Mouse (Mus musculus): ENCODE results near the gene Pde4b.

- no peak for TF ChIP-seq CTCF (conservative IDR thresholded peaks at IDR 0.05; ENCODE audit: insufficient read depth, insufficient read length, low read depth, low read length)
- TF ChIP-seq POLR2A (IDR thresholded peaks at IDR 0.05; ENCODE audit: low read depth, low read length): no peak
These were observed 450.9 kb downstream of the Pde4b start for GRCm38 (mm10) chr4:102538266-102538665.

Measured in kidney, adult 2 months (tissue).